Mouse (Mus musculus): Measurements from ENCODE around the gene 2610028H24Rik. TPM values are rescaled to one million over a fixed set of nuclear protein-coding genes. Genes with fewer than 3 reads are reported as not detected.
A peak's percentile ranks its signal among the peaks of the same experiment; 100 is the strongest.

The 2610028H24Rik gene
- polyA plus RNA-seq (2015; fragmentation: Nextera tagmentation; extraction: Ambion mirVana), result 0.26 and 0.47 TPM in 2 replicates

GRCm38 (mm10) chr10:76448851-76449250 is at the start of gene 2610028H24Rik:
TSS of gene 2610028H24Rik (plus strand) at chr10:76449081.
- DNase-seq (ENCODE audit: low spot score), result no peak

GRCm38 (mm10) chr10:76408520-76408919 is 40.4 kb upstream of the 2610028H24Rik start:
- no peak for DNase-seq (ENCODE audit: low spot score)

GRCm38 (mm10) chr10:76416811-76417210 is 32.1 kb upstream of the 2610028H24Rik start:
- DNase-seq (ENCODE audit: low spot score), result no peak

- DNase-seq (ENCODE audit: low spot score), result no peak
These were observed 23.2 kb upstream of the 2610028H24Rik start for GRCm38 (mm10) chr10:76425674-76426073.

- DNase-seq (ENCODE audit: low spot score), result no peak
These were observed 15.0 kb upstream of the 2610028H24Rik start for GRCm38 (mm10) chr10:76433925-76434324.

GRCm38 (mm10) chr10:76439107-76439890 is 9.6 kb upstream of the 2610028H24Rik start:
- DNase-seq (ENCODE audit: low spot score), result no peak

- DNase-seq (ENCODE audit: low spot score), result no peak
These were observed 8.6 kb upstream of the 2610028H24Rik start, which contains the start of gene AC141477.1 for GRCm38 (mm10) chr10:76440281-76440680. TSS of gene AC141477.1 (minus strand) at chr10:76440444.

GRCm38 (mm10) chr10:76442178-76443088 is 6.4 kb upstream of the 2610028H24Rik start, which contains the start of gene Pcnt:
TSS of gene Pcnt (minus strand) at chr10:76442786.
- DNase-seq (ENCODE audit: low spot score), result peak; percentile 98

GRCm38 (mm10) chr10:76445996-76446681 is 2.7 kb upstream of the 2610028H24Rik start:
- DNase-seq (ENCODE audit: low spot score), result no peak

GRCm38 (mm10) chr10:76447406-76448229 is 1.3 kb upstream of the 2610028H24Rik start:
- DNase-seq (ENCODE audit: low spot score), result no peak

- peak; percentile 42 for DNase-seq (ENCODE audit: low spot score)
These were observed 6.4 kb downstream of the 2610028H24Rik start for GRCm38 (mm10) chr10:76455289-76455688.

- DNase-seq (ENCODE audit: low spot score), result no peak
These were observed 12.4 kb downstream of the 2610028H24Rik start for GRCm38 (mm10) chr10:76461255-76461654.

- no peak for DNase-seq (ENCODE audit: low spot score)
These were observed 13.4 kb downstream of the 2610028H24Rik start for GRCm38 (mm10) chr10:76462312-76462711.

GRCm38 (mm10) chr10:76462721-76463120 is 13.8 kb downstream of the 2610028H24Rik start:
- no peak for DNase-seq (ENCODE audit: low spot score)

GRCm38 (mm10) chr10:76468203-76469162 is 19.6 kb downstream of the 2610028H24Rik start, which contains the start of the genes Mcm3ap and Ybey:
TSS of gene Mcm3ap (plus strand) at chr10:76468927.
TSS of gene Ybey (minus strand) at chr10:76469114.
- peak; percentile 90 for DNase-seq (ENCODE audit: low spot score)

GRCm38 (mm10) chr10:76473759-76474158 is 24.9 kb downstream of the 2610028H24Rik start:
- DNase-seq (ENCODE audit: low spot score), result no peak

- DNase-seq (ENCODE audit: low spot score), result no peak
These were observed 32.0 kb downstream of the 2610028H24Rik start for GRCm38 (mm10) chr10:76480851-76481250.

GRCm38 (mm10) chr10:76481480-76481879 is 32.6 kb downstream of the 2610028H24Rik start:
- DNase-seq (ENCODE audit: low spot score), result no peak

- no peak for DNase-seq (ENCODE audit: low spot score)
These were observed 37.4 kb downstream of the 2610028H24Rik start for GRCm38 (mm10) chr10:76486302-76486701.

All from thymus, postnatal 0 days (tissue).